Comparison of ENCODE assay signal across 9 mouse cellular contexts in the genomic region with DNA sequence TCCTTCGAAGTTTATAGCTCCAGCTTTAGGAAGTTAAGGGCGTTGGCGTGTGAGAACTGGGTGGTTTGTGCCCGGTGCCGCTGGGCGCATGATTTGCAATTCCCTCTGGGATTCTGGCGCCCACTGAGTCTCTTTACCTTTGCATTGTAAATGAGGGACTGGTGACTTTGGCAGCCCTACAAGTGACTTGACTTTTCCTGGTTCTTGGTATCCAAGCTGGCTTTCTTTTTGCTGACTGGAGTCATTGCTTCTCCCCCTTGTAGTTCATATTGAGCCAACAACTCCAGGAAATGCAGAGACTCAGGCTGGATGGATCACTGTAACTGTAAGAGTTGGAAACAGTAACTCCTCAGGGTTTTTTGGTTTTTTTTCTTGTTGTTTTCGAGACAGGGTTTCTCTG. TPM values are rescaled to one million over a fixed set of nuclear protein-coding genes. Genes with fewer than 3 reads are reported as not detected.
DNase-seq lines count a peak whose midpoint lies in the region; ATAC-seq and TF ChIP-seq lines count a peak whose summit lies in the region.
"Had no signal": no experiment of that assay in that cellular context is flagged by ENCODE, and none has a peak within 500 bp of the region (broad histone marks: within the 10 kb centered on the region; RNA-seq: fewer than 3 reads in every experiment).

No protein-coding gene starts in this region.

- DNase-seq in cerebellum, adult 9-11 months = peak; percentile 11
- DNase-seq in cerebellum, postnatal 36 days = no peak
- peak; percentile 47 to 63 for DNase-seq in kidney, adult 8-10 months
- DNase-seq in testis, postnatal 10 days (ENCODE audit: low spot score) = no peak
- no peak for DNase-seq in yolk sac, embryonic 10.5 days (ENCODE audit: low spot score)

- H3K4me3 ChIP-seq in C2C12 (ENCODE audit: insufficient read depth, poor library complexity, severe bottlenecking) = peak overlapping the region; percentile 75
- peak overlapping the region; percentile 96 for H3K4me3 ChIP-seq in forebrain, embryonic 15.5 days
- peak overlapping the region; percentile 95 for H3K4me3 ChIP-seq in midbrain, embryonic 13.5 days (replicated peaks)

- H3K9ac ChIP-seq in forebrain, embryonic 15.5 days (replicated peaks) = peak overlapping the region; percentile 97
- H3K9ac ChIP-seq in midbrain, embryonic 13.5 days (replicated peaks) = peak overlapping the region; percentile 99

- peak overlapping the region; percentile 51 for H3ac ChIP-seq in C2C12 (ENCODE audit: control insufficient read depth, insufficient read length, low read depth)

- WGBS in forebrain, embryonic 15.5 days = 3% methylated on average over 8 of the region's 8 CpGs
- 5% methylated on average over 8 of the region's 8 CpGs for WGBS in midbrain, embryonic 13.5 days

- no peak for TF ChIP-seq CTCF in C2C12 (IDR thresholded peaks at IDR 0.05; ENCODE audit: control insufficient read depth, insufficient read depth, insufficient read length)

- peaks cover 56% of the 10 kb centered on the region for H3K79me3 ChIP-seq in C2C12 (ENCODE audit: low read depth)

- peaks cover 39% of the 10 kb centered on the region for H3K4me1 ChIP-seq in forebrain, embryonic 15.5 days
- peaks cover 57% of the 10 kb centered on the region for H3K4me1 ChIP-seq in midbrain, embryonic 13.5 days (replicated peaks)

- no peaks in the 10 kb centered on the region for H3K9me3 ChIP-seq in forebrain, embryonic 15.5 days
- H3K9me3 ChIP-seq in midbrain, embryonic 13.5 days = no peaks in the 10 kb centered on the region

- ATAC-seq in forebrain, embryonic 15.5 days (replicated peaks) = no peak
- no peak for ATAC-seq in midbrain, embryonic 13.5 days

- H3K27ac ChIP-seq in forebrain, embryonic 15.5 days (replicated peaks) = peak overlapping the region; percentile 97
- H3K27ac ChIP-seq in midbrain, embryonic 13.5 days = peak overlapping the region; percentile 99

- peaks cover 11% of the 10 kb centered on the region for H3K36me3 ChIP-seq in C2C12 (ENCODE audit: control insufficient read depth, insufficient read depth)
- H3K36me3 ChIP-seq in forebrain, embryonic 15.5 days = no peaks in the 10 kb centered on the region
- no peaks in the 10 kb centered on the region for H3K36me3 ChIP-seq in midbrain, embryonic 13.5 days
- H3K36me3 ChIP-seq: G1E had no signal

- no peaks in the 10 kb centered on the region for H3K27me3 ChIP-seq in C2C12 (ENCODE audit: control insufficient read depth, insufficient read depth, insufficient read length)
- H3K27me3 ChIP-seq in forebrain, embryonic 15.5 days = no peaks in the 10 kb centered on the region
- H3K27me3 ChIP-seq in midbrain, embryonic 13.5 days = peaks cover 9% of the 10 kb centered on the region

- H3K4me2 ChIP-seq in forebrain, embryonic 15.5 days (replicated peaks) = peak overlapping the region; percentile 86
- H3K4me2 ChIP-seq in midbrain, embryonic 13.5 days (replicated peaks) = peak overlapping the region; percentile 75

- peaks cover 69% of the 10 kb centered on the region for H3K79me2 ChIP-seq in C2C12 (ENCODE audit: control insufficient read depth, insufficient read depth)

TF ChIP-seq in C2C12, 6 proteins besides CTCF, POLR2A, EP300 and RAD21:
- no peak for TF ChIP-seq MYOG (IDR thresholded peaks at IDR 0.05; ENCODE audit: control insufficient read depth, extremely low read depth, insufficient read length)
- no peak for TF ChIP-seq CEBPB (IDR thresholded peaks at IDR 0.05; ENCODE audit: low read depth)
- no peak for TF ChIP-seq MAX (IDR thresholded peaks at IDR 0.05)
- no peak for TF ChIP-seq MYOD1 (IDR thresholded peaks at IDR 0.05; ENCODE audit: control insufficient read depth, insufficient read length, low read depth)
- TF ChIP-seq USF1 (IDR thresholded peaks at IDR 0.05; ENCODE audit: low read depth) = no peak
- TF ChIP-seq FOSL1 (IDR thresholded peaks at IDR 0.05; ENCODE audit: insufficient read depth, low read length, poor library complexity, severe bottlenecking) = no peak

RNA-seq across cellular contexts. Expression of a gene that starts 1.9 kb away (rescaled TPM):
- polyA plus RNA-seq in C2C12 (2012; fragmentation: generic; extraction: Trizol) = 362 TPM
- polyA plus RNA-seq in forebrain, embryonic 15.5 days (2015; fragmentation: Nextera tagmentation; extraction: Ambion mirVana) = 645 and 663 TPM in 2 replicates
- polyA plus RNA-seq in midbrain, embryonic 13.5 days (2015; fragmentation: Nextera tagmentation; extraction: Ambion mirVana) = 703 and 728 TPM in 2 replicates
- polyA plus RNA-seq: G1E had no signal

Comparison
In these comparisons a context has a peak if more than half of its experiments do, and no peak if none do; other contexts are left out.
1. DNase-seq: peak in cerebellum, adult 9-11 months (single experiment) and kidney, adult 8-10 months (2 of 2); none in cerebellum, postnatal 36 days (0 of 2), testis, postnatal 10 days (single experiment) and yolk sac, embryonic 10.5 days (single experiment).
2. Peak in every context shown above with its lines, with median percentiles within 50 percentile points of each other: H3K4me3 ChIP-seq.